ENCODE assay signal across 9 mouse cellular contexts in genomic region chr1:37585809-37586480, GRCm38 (mm10). TPM values are rescaled to one million over a fixed set of nuclear protein-coding genes. Genes with fewer than 3 reads are reported as not detected.
DNase-seq lines count a peak whose midpoint lies in the region; ATAC-seq and TF ChIP-seq lines count a peak whose summit lies in the region.
"Had no signal": no experiment of that assay in that cellular context is flagged by ENCODE, and none has a peak within 500 bp of the region (broad histone marks: within the 10 kb centered on the region; RNA-seq: fewer than 3 reads in every experiment).

No protein-coding gene starts in this region.

- no peak for TF ChIP-seq POLR2A in bone marrow macrophage, adult 2 months (IDR thresholded peaks at IDR 0.05; ENCODE audit: borderline replicate concordance, low read depth, low read length)

- under 1% methylated on average over 13 of the region's 13 CpGs for WGBS in macrophage (ENCODE audit: missing documents)
- 49% methylated on average over 13 of the region's 13 CpGs for WGBS in stomach, postnatal 0 days

- no peaks in the 10 kb centered on the region for H3K9me3 ChIP-seq in stomach, postnatal 0 days (ENCODE audit: control insufficient read depth, low read length)
- H3K9me3 ChIP-seq: limb, embryonic 13.5 days had no signal

- DNase-seq in left cerebral cortex, adult 18-20 months (ENCODE audit: low spot score in 2 of 2), result peak; percentile 39 to 47
- no peak for DNase-seq in left cerebral cortex, adult 11 months (ENCODE audit: low spot score)
- DNase-seq in gastrocnemius, postnatal 25 days, result peak; percentile 61
- DNase-seq in layer of hippocampus, adult 9-11 months, result peak; percentile 83
- peak; percentile 50 for DNase-seq in stomach, postnatal 0 days (ENCODE audit: low spot score)
- DNase-seq in testis, postnatal 10 days (ENCODE audit: low spot score), result no peak

- peaks cover 12% of the 10 kb centered on the region for H3K4me1 ChIP-seq in bone marrow macrophage, adult 2 months (ENCODE audit: control insufficient read depth, insufficient read depth, low read length)
- H3K4me1 ChIP-seq in stomach, postnatal 0 days (replicated peaks; ENCODE audit: control insufficient read depth, insufficient read depth), result peaks cover 12% of the 10 kb centered on the region

- no peak for TF ChIP-seq CTCF in bone marrow macrophage, adult 2 months (IDR thresholded peaks at IDR 0.05; ENCODE audit: low read depth, low read length)
- no peak for TF ChIP-seq CTCF in stomach, postnatal 0 days (IDR thresholded peaks at IDR 0.05; ENCODE audit: low read depth)

- no peaks in the 10 kb centered on the region for H3K27me3 ChIP-seq in stomach, postnatal 0 days (ENCODE audit: control insufficient read depth, insufficient read depth, low read length)
- H3K27me3 ChIP-seq: limb, embryonic 13.5 days had no signal

- no peaks in the 10 kb centered on the region for H3K79me2 ChIP-seq in macrophage (ENCODE audit: inconsistent target)

- H3K27ac ChIP-seq in bone marrow macrophage, adult 2 months (ENCODE audit: insufficient read depth, low read depth, low read length), result peak overlapping the region; percentile 91
- H3K27ac ChIP-seq in macrophage, result peak overlapping the region; percentile 90
- peak overlapping the region; percentile 69 for H3K27ac ChIP-seq in stomach, postnatal 0 days (replicated peaks)
- H3K27ac ChIP-seq: limb, embryonic 13.5 days had no signal

- no peak overlapping the region for H3K4me2 ChIP-seq in stomach, postnatal 0 days (replicated peaks; ENCODE audit: low read depth)
- H3K4me2 ChIP-seq: limb, embryonic 13.5 days had no signal

- TF ChIP-seq EP300 in stomach, postnatal 0 days (optimal IDR thresholded peaks at IDR 0.05), result no peak

- no peak overlapping the region for H3K9ac ChIP-seq in stomach, postnatal 0 days (ENCODE audit: low read length)
- H3K9ac ChIP-seq: limb, embryonic 13.5 days had no signal

- ATAC-seq in stomach, postnatal 0 days (ENCODE audit: low FRiP score, low TSS enrichment), result peak; percentile 60

- no peaks in the 10 kb centered on the region for H3K36me3 ChIP-seq in macrophage (ENCODE audit: inconsistent target)
- H3K36me3 ChIP-seq in stomach, postnatal 0 days (ENCODE audit: control insufficient read depth, insufficient read depth, low read length), result no peaks in the 10 kb centered on the region
- H3K36me3 ChIP-seq: limb, embryonic 13.5 days had no signal

- H3K4me3 ChIP-seq in bone marrow macrophage, adult 2 months (ENCODE audit: insufficient read depth, low read length), result peak overlapping the region; percentile 9
- H3K4me3 ChIP-seq in macrophage (ENCODE audit: inconsistent target), result no peak overlapping the region
- no peak overlapping the region for H3K4me3 ChIP-seq in stomach, postnatal 0 days (ENCODE audit: low read depth, low read length)
- H3K4me3 ChIP-seq: limb, embryonic 13.5 days had no signal

RNA-seq across cellular contexts. Expression of gene Mgat4a, which starts 45.1 kb away (rescaled TPM):
- 10 to 100 TPM; 31.7 to 35.0 TPM for total RNA-seq in left cerebral cortex, adult 18-20 months (2021)
- polyA plus RNA-seq in bone marrow macrophage, adult 2 months (2012; ENCODE audit: insufficient read depth, insufficient read length, missing spikeins), result 20.0 and 24.9 TPM in 2 replicates
- total RNA-seq in gastrocnemius, postnatal 25 days (2021), result 1 to 10 TPM; 3.5 to 4.6 TPM
- total RNA-seq in macrophage (2018; cell fraction: chromatin; rRNA removed), result 100 to 1,000 TPM in 7 of 26 experiments, 10 to 100 TPM in 19; 35.9 to 259 (median 71.5) TPM
- 10 to 100 TPM; 16.7 to 53.5 (median 28.3) TPM for total RNA-seq in macrophage (2018; cell fraction: cytosol; rRNA removed)
- 100 to 1,000 TPM in 8 of 26 experiments, 10 to 100 TPM in 18; 33.7 to 151 (median 72.3) TPM for total RNA-seq in macrophage (2018; cell fraction: nucleus; rRNA removed)
- polyA plus RNA-seq in macrophage (2018), result 9.6 to 16.8 TPM (median 15.0 TPM) in 3 replicates
- polyA plus RNA-seq in stomach, postnatal 0 days (2015; fragmentation: Nextera tagmentation; extraction: Ambion mirVana), result 13.7 and 13.8 TPM in 2 replicates

Comparison
In these comparisons a context has a peak if more than half of its experiments do, and no peak if none do; other contexts are left out.
1. DNase-seq: peak in left cerebral cortex, adult 18-20 months (2 of 2), gastrocnemius, postnatal 25 days (single experiment), layer of hippocampus, adult 9-11 months (single experiment) and stomach, postnatal 0 days (single experiment); none in left cerebral cortex, adult 11 months (single experiment) and testis, postnatal 10 days (single experiment).
2. Peak in every context shown above with its lines, with median percentiles within 50 percentile points of each other: H3K27ac ChIP-seq.